Mouse (Mus musculus) E14TG2a.4 (cell line): ENCODE data around the gene Dnajc11.

Experiments
- CTCF ChIP-seq: conservative IDR thresholded peaks from 2 replicates; pipeline ENCODE4 v1.5.1; 2014; ENCODE audit warnings: low read length
- NANOG ChIP-seq: IDR thresholded peaks from 2 replicates; pipeline ENCODE4 v1.6.1; 2014; ENCODE audit warnings: borderline replicate concordance, low read length, mixed read lengths
- POU5F1 ChIP-seq: IDR thresholded peaks from 2 replicates; pipeline ENCODE4 v1.6.1; 2014; ENCODE audit warnings: low read length, borderline replicate concordance

DNA sequence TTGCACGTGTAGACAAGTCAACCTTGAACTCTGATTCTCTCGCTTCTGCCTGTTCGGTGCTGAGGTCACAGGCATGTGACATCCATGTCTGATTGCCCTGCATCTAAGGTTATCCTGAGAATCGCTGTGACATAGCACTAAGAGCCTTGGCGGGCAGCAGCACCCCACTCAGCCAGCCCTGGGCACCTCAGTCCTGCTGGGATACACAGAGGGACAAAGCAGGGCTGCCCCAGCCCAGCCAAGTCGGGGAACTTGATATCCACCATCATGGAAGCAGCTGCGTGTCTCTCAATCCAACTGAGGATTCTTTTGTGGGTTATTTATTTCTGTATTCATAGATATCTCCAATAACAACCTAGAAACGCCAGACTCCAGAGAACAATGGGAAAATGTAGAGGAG is 24.7 kb upstream of the Dnajc11 start:
- TF ChIP-seq CTCF = no peak
- TF ChIP-seq NANOG = no peak
- TF ChIP-seq POU5F1 = no peak
